ENCODE assay signal across 26 mouse cellular contexts in the genomic region with DNA sequence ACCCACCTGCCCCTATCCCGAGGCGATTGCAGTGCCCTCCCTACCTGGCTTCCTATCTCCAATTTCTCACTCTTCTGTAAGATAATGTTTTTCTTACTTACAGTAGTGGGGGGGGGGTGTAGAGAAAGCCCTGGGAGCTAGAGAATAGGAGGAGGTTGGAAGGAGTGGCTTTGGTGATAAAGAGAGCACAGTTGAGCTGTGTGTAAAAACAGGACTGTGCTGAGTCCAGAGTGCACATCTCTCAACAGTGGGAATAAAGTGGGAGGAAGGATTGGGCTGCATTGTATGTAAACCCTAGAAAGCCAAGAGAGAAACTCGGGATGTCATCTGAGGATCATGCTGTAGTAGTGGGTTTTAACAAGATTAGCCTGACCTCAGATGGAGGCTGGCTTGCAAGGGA. TPM values are rescaled to one million over a fixed set of nuclear protein-coding genes. Genes with fewer than 3 reads are reported as not detected.
DNase-seq lines count a peak whose midpoint lies in the region; ATAC-seq and TF ChIP-seq lines count a peak whose summit lies in the region.
"Had no signal": no experiment of that assay in that cellular context is flagged by ENCODE, and none has a peak within 500 bp of the region (broad histone marks: within the 10 kb centered on the region; RNA-seq: fewer than 3 reads in every experiment).

No protein-coding gene starts in this region.

- no peak for DNase-seq in liver, postnatal 0 days
- DNase-seq in yolk sac, embryonic 10.5 days (ENCODE audit: low spot score) = no peak
- DNase-seq in natural killer cell, adult 2 months (ENCODE audit: low spot score in 2 of 2) = no peak
- DNase-seq: adrenal gland, adult 8-10 months; adrenal gland, postnatal 14 days; adrenal gland, postnatal 36 days; B cell, adult 2 months; cerebellum, adult 11-12 months; cerebellum, adult 2 months; cerebellum, adult 9-10 months; cerebellum, postnatal 10 days; cerebellum, postnatal 25 days had no signal

- H3K9me3 ChIP-seq in liver, embryonic 16.5 days (replicated peaks; ENCODE audit: control insufficient read depth, low read length) = no peaks in the 10 kb centered on the region
- H3K9me3 ChIP-seq in liver, postnatal 0 days (ENCODE audit: low read length) = no peaks in the 10 kb centered on the region
- no peaks in the 10 kb centered on the region for H3K9me3 ChIP-seq in intestine, embryonic 15.5 days
- no peaks in the 10 kb centered on the region for H3K9me3 ChIP-seq in intestine, postnatal 0 days (ENCODE audit: control insufficient read depth)
- H3K9me3 ChIP-seq: embryonic facial prominence, embryonic 10.5 days; embryonic facial prominence, embryonic 12.5 days; forebrain, embryonic 13.5 days; forebrain, embryonic 15.5 days; G1E had no signal

- no peak overlapping the region for H3K9ac ChIP-seq in liver, embryonic 16.5 days (ENCODE audit: low read depth, low read length)
- H3K9ac ChIP-seq in liver, postnatal 0 days (replicated peaks) = no peak overlapping the region
- no peak overlapping the region for H3K9ac ChIP-seq in intestine, embryonic 15.5 days
- no peak overlapping the region for H3K9ac ChIP-seq in intestine, postnatal 0 days (ENCODE audit: low read depth, low read length)
- H3K9ac ChIP-seq: embryonic facial prominence, embryonic 12.5 days; forebrain, embryonic 13.5 days; forebrain, embryonic 15.5 days had no signal

- no peaks in the 10 kb centered on the region; the same call in 1 of the 2 replicates for H3K4me1 ChIP-seq in liver, embryonic 16.5 days (ENCODE audit: control insufficient read depth, low read depth, low read length)
- peaks cover 10% of the 10 kb centered on the region for H3K4me1 ChIP-seq in liver, postnatal 0 days (ENCODE audit: insufficient read depth)
- H3K4me1 ChIP-seq in intestine, embryonic 15.5 days (replicated peaks) = peaks cover 7% of the 10 kb centered on the region; the same call in 1 of the 2 replicates
- no peaks in the 10 kb centered on the region for H3K4me1 ChIP-seq in intestine, postnatal 0 days (replicated peaks; ENCODE audit: control insufficient read depth, insufficient read depth, low read length)
- H3K4me1 ChIP-seq: embryonic facial prominence, embryonic 12.5 days; forebrain, embryonic 15.5 days had no signal

- no peak for TF ChIP-seq EP300 in liver, postnatal 0 days (IDR thresholded peaks at IDR 0.05; ENCODE audit: low read depth)

- WGBS in liver, embryonic 16.5 days (ENCODE audit: insufficient replicate concordance) = 47% methylated on average over 3 of the region's 3 CpGs
- 58% methylated on average over 3 of the region's 3 CpGs for WGBS in liver, postnatal 0 days (ENCODE audit: insufficient replicate concordance)
- WGBS in intestine, embryonic 15.5 days = 60% methylated on average over 3 of the region's 3 CpGs
- 49% methylated on average over 3 of the region's 3 CpGs for WGBS in intestine, postnatal 0 days

- H3K4me2 ChIP-seq in liver, embryonic 16.5 days (ENCODE audit: low read depth, low read length) = no peak overlapping the region
- H3K4me2 ChIP-seq in liver, postnatal 0 days (ENCODE audit: low read depth, low read length) = no peak overlapping the region
- H3K4me2 ChIP-seq in intestine, embryonic 15.5 days (replicated peaks) = no peak overlapping the region
- H3K4me2 ChIP-seq in intestine, postnatal 0 days (replicated peaks; ENCODE audit: low read depth) = no peak overlapping the region
- H3K4me2 ChIP-seq: embryonic facial prominence, embryonic 12.5 days; forebrain, embryonic 13.5 days; forebrain, embryonic 15.5 days had no signal

- H3K27ac ChIP-seq in liver, embryonic 16.5 days (ENCODE audit: low read length) = no peak overlapping the region
- H3K27ac ChIP-seq in liver, postnatal 0 days (ENCODE audit: low read depth) = no peak overlapping the region
- H3K27ac ChIP-seq in intestine, embryonic 15.5 days = no peak overlapping the region
- H3K27ac ChIP-seq in intestine, postnatal 0 days (ENCODE audit: low read depth, low read length) = no peak overlapping the region; the same call in 1 of the 2 replicates
- H3K27ac ChIP-seq: embryonic facial prominence, embryonic 10.5 days; embryonic facial prominence, embryonic 12.5 days; forebrain, embryonic 13.5 days; forebrain, embryonic 15.5 days had no signal

- no peaks in the 10 kb centered on the region for H3K27me3 ChIP-seq in liver, embryonic 16.5 days (ENCODE audit: control insufficient read depth, insufficient read depth, low read depth, low read length)
- H3K27me3 ChIP-seq in liver, postnatal 0 days (ENCODE audit: insufficient read depth, low read length) = no peaks in the 10 kb centered on the region
- H3K27me3 ChIP-seq in intestine, embryonic 15.5 days (replicated peaks) = no peaks in the 10 kb centered on the region
- no peaks in the 10 kb centered on the region for H3K27me3 ChIP-seq in intestine, postnatal 0 days (replicated peaks; ENCODE audit: control insufficient read depth, insufficient read depth, low read length)
- H3K27me3 ChIP-seq: CH12.LX; embryonic facial prominence, embryonic 12.5 days; forebrain, embryonic 13.5 days; forebrain, embryonic 15.5 days; Patski had no signal

- H3K4me3 ChIP-seq in liver, embryonic 16.5 days (ENCODE audit: low read depth, low read length) = no peak overlapping the region
- H3K4me3 ChIP-seq in liver, postnatal 0 days (ENCODE audit: low read depth, low read length) = no peak overlapping the region
- H3K4me3 ChIP-seq in intestine, embryonic 15.5 days (replicated peaks) = no peak overlapping the region
- no peak overlapping the region for H3K4me3 ChIP-seq in intestine, postnatal 0 days (ENCODE audit: low read depth, low read length)
- H3K4me3 ChIP-seq: embryonic facial prominence, embryonic 10.5 days; embryonic facial prominence, embryonic 12.5 days; forebrain, embryonic 13.5 days; forebrain, embryonic 15.5 days had no signal

- no peaks in the 10 kb centered on the region for H3K36me3 ChIP-seq in liver, embryonic 16.5 days (ENCODE audit: control insufficient read depth, insufficient read depth)
- H3K36me3 ChIP-seq in liver, postnatal 0 days (replicated peaks; ENCODE audit: insufficient read depth, low read length) = no peaks in the 10 kb centered on the region
- H3K36me3 ChIP-seq in intestine, embryonic 15.5 days = no peaks in the 10 kb centered on the region
- H3K36me3 ChIP-seq in intestine, postnatal 0 days (ENCODE audit: control insufficient read depth, insufficient read depth) = no peaks in the 10 kb centered on the region
- H3K36me3 ChIP-seq: embryonic facial prominence, embryonic 10.5 days; embryonic facial prominence, embryonic 12.5 days; forebrain, embryonic 15.5 days; G1E had no signal

- peak; percentile 55; the same call in 1 of the 2 replicates for ATAC-seq in liver, embryonic 16.5 days (ENCODE audit: low read depth)
- ATAC-seq in liver, postnatal 0 days = no peak
- peak; percentile 82 for ATAC-seq in intestine, embryonic 15.5 days
- ATAC-seq in intestine, postnatal 0 days = peak; percentile 73
- ATAC-seq: activated CD4-positive, CD25-positive, alpha-beta regulatory T cell, adult 4 months; CD4-positive, CD25-positive, alpha-beta regulatory T cell, adult 4 months; forebrain, embryonic 13.5 days; forebrain, embryonic 15.5 days; Patski had no signal

- no peak for TF ChIP-seq CTCF in liver, postnatal 0 days (IDR thresholded peaks at IDR 0.05; ENCODE audit: low read depth)
- no peak for TF ChIP-seq CTCF in intestine, postnatal 0 days (IDR thresholded peaks at IDR 0.05; ENCODE audit: low read depth)

RNA-seq across cellular contexts. Expression of a gene that starts 12.7 kb away (rescaled TPM):
- polyA plus RNA-seq in liver, embryonic 16.5 days (2015; fragmentation: Nextera tagmentation; extraction: Ambion mirVana) = 7.7 and 8.1 TPM in 2 replicates
- 13.6 and 17.1 TPM in 2 replicates for polyA plus RNA-seq in liver, postnatal 0 days (2015; fragmentation: Nextera tagmentation; extraction: Ambion mirVana)
- polyA plus RNA-seq in intestine, embryonic 15.5 days (2015; fragmentation: Nextera tagmentation; extraction: Ambion mirVana) = 8.0 and 9.1 TPM in 2 replicates
- 6.5 and 7.9 TPM in 2 replicates for polyA plus RNA-seq in intestine, postnatal 0 days (2015; fragmentation: Nextera tagmentation; extraction: Ambion mirVana)

RNA-seq across cellular contexts. Expression of a gene that starts 56.0 kb away (rescaled TPM):
- polyA plus RNA-seq in liver, embryonic 16.5 days (2015; fragmentation: Nextera tagmentation; extraction: Ambion mirVana) = not detected in 2 replicates
- polyA plus RNA-seq in liver, postnatal 0 days (2015; fragmentation: Nextera tagmentation; extraction: Ambion mirVana) = not detected in 2 replicates
- not detected in 2 replicates for polyA plus RNA-seq in intestine, embryonic 15.5 days (2015; fragmentation: Nextera tagmentation; extraction: Ambion mirVana)
- polyA plus RNA-seq in intestine, postnatal 0 days (2015; fragmentation: Nextera tagmentation; extraction: Ambion mirVana) = not detected in 2 replicates
- polyA plus RNA-seq: activated CD4-positive, CD25-positive, alpha-beta regulatory T cell, adult 4 months; CD4-positive, CD25-positive, alpha-beta regulatory T cell, adult 4 months; cortical plate, adult 2 months; embryonic facial prominence, embryonic 10.5 days; embryonic facial prominence, embryonic 12.5 days; forebrain, embryonic 11.5 days; forebrain, embryonic 13.5 days; forebrain, embryonic 15.5 days; G1E had no signal
